ENCODE assay signal across 18 mouse cellular contexts in genomic region chr8:61661611-61662010, GRCm38 (mm10).
"Had no signal": no experiment of that assay in that cellular context is flagged by ENCODE, and none has a peak within 500 bp of the region (broad histone marks: within the 10 kb centered on the region; RNA-seq: fewer than 3 reads in every experiment).

No protein-coding gene starts in this region.

- H3K36me3 ChIP-seq: midbrain, embryonic 12.5 days; neural tube, embryonic 13.5 days; neural tube, embryonic 15.5 days had no signal

- H3K27me3 ChIP-seq: midbrain, embryonic 12.5 days; neural tube, embryonic 13.5 days; neural tube, embryonic 15.5 days had no signal

- H3K4me3 ChIP-seq: midbrain, embryonic 12.5 days; myocyte; neural tube, embryonic 13.5 days; neural tube, embryonic 15.5 days had no signal

- DNase-seq: lung, adult 18-20 months; lung, embryonic 14.5 days; lung, postnatal 10 days; midbrain, embryonic 14.5 days; retina, postnatal 1 day; right cerebral cortex, adult 18-20 months; right cerebral cortex, postnatal 25 days; right cerebral cortex, postnatal 4 days; spleen, adult 18-20 months; thymus, adult 2 months; thymus, postnatal 25 days; thymus, postnatal 4 days had no signal

- H3K27ac ChIP-seq: liver, embryonic 14.5 days; midbrain, embryonic 12.5 days; neural tube, embryonic 13.5 days; neural tube, embryonic 15.5 days had no signal

- H3K9ac ChIP-seq: liver, embryonic 14.5 days; lung, embryonic 14.5 days; midbrain, embryonic 12.5 days; neural tube, embryonic 13.5 days; neural tube, embryonic 15.5 days had no signal

- H3K4me2 ChIP-seq: lung, embryonic 14.5 days; midbrain, embryonic 12.5 days; neural tube, embryonic 13.5 days; neural tube, embryonic 15.5 days had no signal

- H3K4me1 ChIP-seq: neural tube, embryonic 15.5 days had no signal

- H3K9me3 ChIP-seq: midbrain, embryonic 12.5 days; neural tube, embryonic 13.5 days; neural tube, embryonic 15.5 days had no signal

- ATAC-seq: midbrain, embryonic 16.5 days had no signal
